1 mouse cellular context compared by ENCODE assay signal in the genomic region with DNA sequence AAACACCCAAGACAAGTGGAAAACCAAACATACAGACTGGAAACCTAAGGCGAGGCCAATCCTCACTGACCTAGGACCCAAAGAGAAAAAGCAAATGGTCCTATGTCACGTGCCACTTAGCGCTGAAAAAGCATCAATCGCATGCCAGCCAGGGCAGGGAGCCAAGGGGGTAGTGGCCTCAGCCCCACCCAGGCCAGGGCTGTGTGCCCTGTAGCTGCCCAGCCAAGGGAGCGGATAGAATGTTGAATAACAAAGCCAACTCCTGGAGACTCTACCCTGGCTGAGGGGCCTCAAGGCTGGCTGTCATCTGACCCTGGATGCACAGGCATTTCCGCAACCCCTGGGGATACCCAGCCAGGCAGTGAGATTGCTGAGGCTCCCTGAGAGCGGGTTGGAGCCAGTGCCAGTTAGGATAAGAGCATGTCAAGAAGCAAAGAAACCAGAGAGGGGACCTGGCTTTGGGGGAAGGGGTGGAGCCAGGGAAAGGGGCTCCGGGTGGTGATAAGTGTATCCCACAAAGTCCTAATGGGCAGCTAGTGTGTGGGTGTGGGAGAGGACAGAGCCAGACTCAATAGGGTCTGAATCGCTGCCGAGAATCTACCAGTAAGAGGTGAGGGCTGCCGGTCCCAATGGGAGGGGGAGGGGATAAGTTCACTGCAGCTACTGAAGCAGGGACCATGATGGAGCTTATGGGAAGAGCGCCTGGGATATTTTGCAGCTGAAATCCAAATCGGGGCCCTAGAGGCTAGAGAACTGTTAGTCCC.
TF ChIP-seq lines count a peak whose summit lies in the region.

No protein-coding gene starts in this region.

TF ChIP-seq in CH12.LX, 34 proteins besides CTCF, POLR2A, EP300 and RAD21:
- TF ChIP-seq ELF1 (IDR thresholded peaks at IDR 0.05; ENCODE audit: low read depth, low read length) (no peak), NELFE (IDR thresholded peaks at IDR 0.05; ENCODE audit: low read depth, low read length) (no peak), CHD2 (IDR thresholded peaks at IDR 0.05; ENCODE audit: low read length) (0 out of 2 replicates have a peak, but pooled peaks have one; percentile 23), BHLHE40 (IDR thresholded peaks at IDR 0.05; ENCODE audit: low read depth, low read length) (peak; percentile 38; the same call in 1 of the 2 replicates), USF1 (IDR thresholded peaks at IDR 0.05; ENCODE audit: low read depth, low read length) (no peak), IRF4 (IDR thresholded peaks at IDR 0.05; ENCODE audit: low read depth, low read length) (no peak), GABPA (IDR thresholded peaks at IDR 0.05; ENCODE audit: insufficient replicate concordance, low read depth, low read length) (no peak)
